Mouse (Mus musculus): ENCODE measurements at regions not wholly inside any gene's neighbourhood (a gene's known extent, or its start where the extent isn't known, plus 50 kb on each side); places are given as distances from the start of the nearest gene placed in this dataset.

GRCm38 (mm10) chr4:89419507-89419906, 108.7 kb upstream of the Cdkn2b start:
- TF ChIP-seq CTCF (IDR thresholded peaks at IDR 0.05; ENCODE audit: borderline replicate concordance, extremely low read depth, insufficient read depth, insufficient read length) (no peak), POLR2A (IDR thresholded peaks at IDR 0.05; ENCODE audit: borderline replicate concordance, extremely low read depth, insufficient read depth, insufficient read length, poor library complexity, severe bottlenecking) (no peak)
